ENCODE assay signal across 9 mouse cellular contexts in the genomic region with DNA sequence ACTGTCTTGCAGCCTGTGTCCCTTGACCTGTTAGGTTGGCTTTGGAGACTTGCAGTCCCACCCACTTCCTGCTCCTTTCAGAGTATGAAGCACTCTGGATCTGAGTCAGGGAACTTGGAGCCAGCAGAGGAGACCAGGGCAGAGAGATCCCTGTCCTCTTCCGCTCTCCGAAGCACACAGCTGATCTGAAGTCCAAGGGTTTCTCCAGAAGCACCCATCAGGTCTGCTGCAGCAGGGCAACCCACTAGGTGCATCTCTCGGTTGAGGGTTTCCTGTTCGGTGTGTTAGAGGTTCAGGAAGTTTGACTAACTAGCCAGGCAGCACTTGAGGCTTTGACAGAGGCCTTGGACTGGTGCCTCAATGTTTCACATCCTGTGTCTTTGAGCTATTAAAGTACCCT. TPM values are rescaled to one million over a fixed set of nuclear protein-coding genes. Genes with fewer than 3 reads are reported as not detected.
DNase-seq lines count a peak whose midpoint lies in the region; ATAC-seq and TF ChIP-seq lines count a peak whose summit lies in the region.
"Had no signal": no experiment of that assay in that cellular context is flagged by ENCODE, and none has a peak within 500 bp of the region (broad histone marks: within the 10 kb centered on the region; RNA-seq: fewer than 3 reads in every experiment).

No protein-coding gene starts in this region.

- TF ChIP-seq EP300 in liver, postnatal 0 days (IDR thresholded peaks at IDR 0.05; ENCODE audit: low read depth) = no peak

- H3K9me3 ChIP-seq in hindbrain, embryonic 15.5 days = no peaks in the 10 kb centered on the region
- no peaks in the 10 kb centered on the region for H3K9me3 ChIP-seq in liver, postnatal 0 days (ENCODE audit: low read length)
- H3K9me3 ChIP-seq: midbrain, embryonic 12.5 days had no signal

- no peak for TF ChIP-seq CTCF in liver, postnatal 0 days (IDR thresholded peaks at IDR 0.05; ENCODE audit: low read depth)

- peak overlapping the region; percentile 64 for H3K4me2 ChIP-seq in hindbrain, embryonic 15.5 days
- peak overlapping the region; percentile 84 for H3K4me2 ChIP-seq in liver, postnatal 0 days (ENCODE audit: low read depth, low read length)
- H3K4me2 ChIP-seq: midbrain, embryonic 12.5 days had no signal

- intact Hi-C loops in gastrocnemius, postnatal 14 days (cut with DNase I; ENCODE audit: low total_unique reads) = no loop called here

- H3K36me3 ChIP-seq in hindbrain, embryonic 15.5 days = no peaks in the 10 kb centered on the region
- no peaks in the 10 kb centered on the region; the same call in 1 of the 2 replicates for H3K36me3 ChIP-seq in liver, postnatal 0 days (replicated peaks; ENCODE audit: insufficient read depth, low read length)
- H3K36me3 ChIP-seq: midbrain, embryonic 12.5 days had no signal

- no peak for ATAC-seq in hindbrain, embryonic 15.5 days (ENCODE audit: low FRiP score, low read depth)
- ATAC-seq in liver, postnatal 0 days = no peak
- ATAC-seq in megakaryocyte-erythroid progenitor cell, adult 5-6 weeks (replicated peaks; ENCODE audit: low FRiP score, low TSS enrichment, poor library complexity, severe bottlenecking) = no peak

- peaks cover 36% of the 10 kb centered on the region for H3K4me1 ChIP-seq in hindbrain, embryonic 15.5 days (replicated peaks)
- peaks cover 53% of the 10 kb centered on the region for H3K4me1 ChIP-seq in liver, postnatal 0 days (ENCODE audit: insufficient read depth)

- WGBS in hindbrain, embryonic 15.5 days = 82% methylated on average over 4 of the region's 4 CpGs
- 31% methylated on average over 4 of the region's 4 CpGs for WGBS in liver, postnatal 0 days (ENCODE audit: insufficient replicate concordance)

- H3K4me3 ChIP-seq in hindbrain, embryonic 15.5 days = no peak overlapping the region
- peak overlapping the region; percentile 76 for H3K4me3 ChIP-seq in liver, postnatal 0 days (ENCODE audit: low read depth, low read length)
- H3K4me3 ChIP-seq: midbrain, embryonic 12.5 days had no signal

- peak overlapping the region; percentile 72 for H3K27ac ChIP-seq in hindbrain, embryonic 15.5 days (replicated peaks)
- H3K27ac ChIP-seq in liver, postnatal 0 days (ENCODE audit: low read depth) = peak overlapping the region; percentile 44
- H3K27ac ChIP-seq: midbrain, embryonic 12.5 days had no signal

- no peak overlapping the region for H3K9ac ChIP-seq in hindbrain, embryonic 15.5 days
- no peak overlapping the region for H3K9ac ChIP-seq in liver, postnatal 0 days (replicated peaks)
- H3K9ac ChIP-seq: midbrain, embryonic 12.5 days had no signal

- peak; percentile 44 for DNase-seq in gastrocnemius, postnatal 14 days
- DNase-seq in gastrocnemius, postnatal 10 days = no peak
- DNase-seq in Muller cell, postnatal 12 days (ENCODE audit: inconsistent ontology term) = peak; percentile 62
- DNase-seq in liver, postnatal 0 days = no peak
- peak; percentile 41 for DNase-seq in yolk sac, embryonic 10.5 days (ENCODE audit: low spot score)
- DNase-seq in testis, postnatal 10 days (ENCODE audit: low spot score) = no peak

- H3K27me3 ChIP-seq in hindbrain, embryonic 15.5 days = peaks cover 23% of the 10 kb centered on the region; the same call in 1 of the 2 replicates
- H3K27me3 ChIP-seq in liver, postnatal 0 days (ENCODE audit: insufficient read depth, low read length) = no peaks in the 10 kb centered on the region

RNA-seq across cellular contexts. Expression of a gene that starts 2.0 kb away (rescaled TPM):
- 100 to 1,000 TPM in 1 of 2 experiments, 10 to 100 TPM in 1; 90.8 to 119 TPM for total RNA-seq in gastrocnemius, postnatal 14 days (2021)
- total RNA-seq in gastrocnemius, postnatal 10 days (2021) = 100 to 1,000 TPM; 142 to 185 TPM
- 158 and 189 TPM in 2 replicates for polyA plus RNA-seq in hindbrain, embryonic 15.5 days (2015; fragmentation: Nextera tagmentation; extraction: Ambion mirVana)
- 68.2 and 78.3 TPM in 2 replicates for polyA plus RNA-seq in liver, postnatal 0 days (2015; fragmentation: Nextera tagmentation; extraction: Ambion mirVana)
- 5.0 and 20.7 TPM in 2 replicates for total RNA-seq in megakaryocyte-erythroid progenitor cell, adult 5-6 weeks (2014; fragmentation: Nextera tagmentation)
- total RNA-seq in megakaryocyte-erythroid progenitor cell, adult 5-6 weeks (2017) = 14.2 and 15.8 TPM in 2 replicates

RNA-seq across cellular contexts. Expression of a gene that starts 57.7 kb away (rescaled TPM):
- total RNA-seq in gastrocnemius, postnatal 14 days (2021) = 1 to 10 TPM; 5.0 to 6.4 TPM
- 1 to 10 TPM; 5.7 to 8.0 TPM for total RNA-seq in gastrocnemius, postnatal 10 days (2021)
- 8.9 and 9.9 TPM in 2 replicates for polyA plus RNA-seq in hindbrain, embryonic 15.5 days (2015; fragmentation: Nextera tagmentation; extraction: Ambion mirVana)
- 4.5 and 5.1 TPM in 2 replicates for polyA plus RNA-seq in liver, postnatal 0 days (2015; fragmentation: Nextera tagmentation; extraction: Ambion mirVana)
- total RNA-seq in megakaryocyte-erythroid progenitor cell, adult 5-6 weeks (2014; fragmentation: Nextera tagmentation) = 35.4 and 39.1 TPM in 2 replicates
- total RNA-seq in megakaryocyte-erythroid progenitor cell, adult 5-6 weeks (2017) = 27.5 and 31.1 TPM in 2 replicates

Comparison
In these comparisons a context has a peak if more than half of its experiments do, and no peak if none do; other contexts are left out.
1. DNase-seq: peak in gastrocnemius, postnatal 14 days (single experiment), Muller cell, postnatal 12 days (single experiment) and yolk sac, embryonic 10.5 days (single experiment); none in gastrocnemius, postnatal 10 days (single experiment), liver, postnatal 0 days (single experiment) and testis, postnatal 10 days (single experiment).
2. RNA of a gene that starts 2.0 kb away (total RNA-seq): 142 to 185 TPM in gastrocnemius, postnatal 10 days and 90.8 to 119 TPM in gastrocnemius, postnatal 14 days; 5.0 to 20.7 TPM in megakaryocyte-erythroid progenitor cell, adult 5-6 weeks; every median in the first group is over 4 times any median in the second.